Mouse (Mus musculus) embryonic facial prominence, embryonic 15.5 days (tissue): ENCODE data around the gene Mllt10. TPM values are rescaled to one million over a fixed set of nuclear protein-coding genes. Genes with fewer than 3 reads are reported as not detected.

Source experiments
- ATAC-seq: fragments of 200-750 bp; cut with Nextera tagmentation; 2 replicates; pipeline ENCODE4 v1.8.0; 2017; ENCODE audit warnings: low read depth, moderate TSS enrichment; ENCODE audit not compliant: insufficient number of reproducible peaks, low FRiP score, low TSS enrichment
- H3K27ac ChIP-seq: fragments of 300-500 bp; sonication (generic); replicated peaks from 2 replicates; pipeline ENCODE4 v1.5.1; 2015; ENCODE audit warnings: mild to moderate bottlenecking, inconsistent platforms
- H3K27me3 ChIP-seq: fragments of 300-500 bp; sonication (generic); 2 replicates; pipeline ENCODE4 v1.6.1; 2015; ENCODE audit warnings: inconsistent platforms
- H3K36me3 ChIP-seq: fragments of 300-500 bp; sonication (generic); 2 replicates; pipeline ENCODE4 v1.6.1; 2015; ENCODE audit warnings: mild to moderate bottlenecking, inconsistent platforms
- H3K4me1 ChIP-seq: fragments of 300-500 bp; sonication (generic); 2 replicates; pipeline ENCODE4 v1.6.1; 2015; ENCODE audit warnings: inconsistent platforms
- H3K4me2 ChIP-seq: fragments of 300-500 bp; sonication (generic); replicated peaks from 2 replicates; pipeline ENCODE4 v1.6.1; 2015; ENCODE audit warnings: mild to moderate bottlenecking, inconsistent platforms
- H3K4me3 ChIP-seq: fragments of 300-500 bp; sonication (generic); replicated peaks from 2 replicates; pipeline ENCODE4 v1.5.1; 2015; ENCODE audit warnings: mild to moderate bottlenecking, inconsistent platforms
- H3K9ac ChIP-seq: fragments of 300-500 bp; sonication (generic); 2 replicates; pipeline ENCODE4 v1.6.1; 2015; ENCODE audit warnings: inconsistent platforms
- H3K9me3 ChIP-seq: fragments of 300-500 bp; sonication (generic); replicated peaks from 2 replicates; pipeline ENCODE4 v1.6.1; 2016; ENCODE audit warnings: inconsistent platforms
- WGBS: fragments of 180-500 bp; shearing (Covaris S2); methylation state at CpG from one replicate; pipeline ENCODE4 v1.1.7; 2015; 5-methylcytosine and 5-hydroxymethylcytosine counted together
- polyA plus RNA-seq: library from polyadenylated mRNA; unstranded; fragments of >200 nt; fragmentation: Nextera tagmentation; extraction: Ambion mirVana; gene quantifications from 2 replicates; pipeline ENCODE4 v1.2.1, GENCODE M21; 2015

The Mllt10 gene
- polyA plus RNA-seq, 1 experiment from 2014 or later, result 70.1 TPM

GRCm38 (mm10) chr2:18176235-18176634 lies 121.2 kb downstream of the Mllt10 start:
- Histone ChIP-seq H3K27me3 (no peaks in the 10 kb centered on the region), H3K36me3 (peaks cover 24% of the 10 kb centered on the region), H3K9ac (no peak overlapping the region), H3K4me1 (no peaks in the 10 kb centered on the region), H3K4me3 (no peak overlapping the region), H3K27ac (no peak overlapping the region), H3K4me2 (no peak overlapping the region), H3K9me3 (no peaks in the 10 kb centered on the region)
- WGBS, result 85% methylated on average over 3 of the region's 3 CpGs
- no peak for ATAC-seq

- Histone ChIP-seq H3K4me2 (no peak overlapping the region), H3K9ac (no peak overlapping the region), H3K9me3 (no peaks in the 10 kb centered on the region), H3K4me3 (no peak overlapping the region), H3K4me1 (no peaks in the 10 kb centered on the region), H3K36me3 (peaks cover 27% of the 10 kb centered on the region), H3K27ac (no peak overlapping the region), H3K27me3 (no peaks in the 10 kb centered on the region)
- no peak for ATAC-seq
- 94% methylated on average over 5 of the region's 5 CpGs for WGBS
Observed at GRCm38 (mm10) chr2:18180323-18180722, 125.3 kb downstream of the Mllt10 start.

DNA sequence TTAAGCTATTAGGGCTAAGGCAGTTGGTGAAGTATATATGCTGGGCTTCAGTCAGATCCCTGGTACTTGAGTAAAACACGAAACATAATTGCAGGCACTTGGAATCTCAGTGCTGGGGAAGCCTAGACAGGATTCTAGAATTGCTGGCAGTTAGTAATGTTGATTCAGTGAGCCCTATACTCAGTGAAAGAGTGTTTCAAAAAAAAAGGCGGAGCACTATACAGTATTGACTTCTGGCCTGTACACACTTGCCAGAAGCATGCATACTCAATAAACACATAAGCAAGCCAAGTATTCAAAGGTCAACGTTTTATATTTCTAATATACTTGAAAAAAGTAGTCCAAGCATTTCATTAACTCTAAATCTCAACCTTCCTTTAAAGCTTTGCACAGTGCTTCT lies 126.6 kb downstream of the Mllt10 start:
- Histone ChIP-seq H3K36me3 (peaks cover 26% of the 10 kb centered on the region), H3K9ac (no peak overlapping the region), H3K4me3 (no peak overlapping the region), H3K27me3 (no peaks in the 10 kb centered on the region), H3K9me3 (no peaks in the 10 kb centered on the region), H3K27ac (no peak overlapping the region), H3K4me1 (no peaks in the 10 kb centered on the region), H3K4me2 (no peak overlapping the region)
- WGBS, result 84% methylated on average over 3 of the region's 3 CpGs
- no peak for ATAC-seq

GRCm38 (mm10) chr2:18183079-18183478 lies 128.0 kb downstream of the Mllt10 start:
- no peak overlapping the region for H3K27ac ChIP-seq
- no peak overlapping the region for H3K4me3 ChIP-seq
- no peak overlapping the region for H3K9ac ChIP-seq
- no peak for ATAC-seq
- peaks cover 22% of the 10 kb centered on the region for H3K36me3 ChIP-seq
- no peaks in the 10 kb centered on the region for H3K9me3 ChIP-seq
- no peaks in the 10 kb centered on the region for H3K4me1 ChIP-seq
- H3K4me2 ChIP-seq, result no peak overlapping the region
- H3K27me3 ChIP-seq, result no peaks in the 10 kb centered on the region

GRCm38 (mm10) chr2:18188367-18188766 lies 133.3 kb downstream of the Mllt10 start:
- Histone ChIP-seq H3K36me3 (peaks cover 26% of the 10 kb centered on the region), H3K27ac (no peak overlapping the region), H3K27me3 (no peaks in the 10 kb centered on the region), H3K9ac (no peak overlapping the region), H3K4me2 (no peak overlapping the region), H3K4me1 (no peaks in the 10 kb centered on the region), H3K9me3 (no peaks in the 10 kb centered on the region), H3K4me3 (no peak overlapping the region)
- ATAC-seq, result no peak
- WGBS, result 89% methylated on average over 2 of the region's 2 CpGs

GRCm38 (mm10) chr2:18195285-18195684 lies 140.2 kb downstream of the Mllt10 start:
- no peaks in the 10 kb centered on the region for H3K27me3 ChIP-seq
- no peak overlapping the region for H3K4me3 ChIP-seq
- peaks cover 4% of the 10 kb centered on the region; the same call in 1 of the 2 replicates for H3K4me1 ChIP-seq
- H3K36me3 ChIP-seq, result peaks cover 16% of the 10 kb centered on the region
- WGBS, result 83% methylated on average over 4 of the region's 4 CpGs
- no peak overlapping the region for H3K4me2 ChIP-seq
- H3K9ac ChIP-seq, result no peak overlapping the region
- no peaks in the 10 kb centered on the region for H3K9me3 ChIP-seq
- ATAC-seq, result no peak
- H3K27ac ChIP-seq, result no peak overlapping the region

GRCm38 (mm10) chr2:18195691-18196396 lies 140.8 kb downstream of the Mllt10 start:
- H3K9me3 ChIP-seq, result no peaks in the 10 kb centered on the region
- no peak overlapping the region for H3K9ac ChIP-seq
- peaks cover 4% of the 10 kb centered on the region; the same call in 1 of the 2 replicates for H3K4me1 ChIP-seq
- H3K36me3 ChIP-seq, result peaks cover 16% of the 10 kb centered on the region
- H3K4me3 ChIP-seq, result no peak overlapping the region
- H3K27ac ChIP-seq, result no peak overlapping the region
- ATAC-seq, result peak; percentile 57; the same call in 1 of the 2 replicates
- WGBS, result 58% methylated on average over 3 of the region's 3 CpGs
- H3K4me2 ChIP-seq, result no peak overlapping the region
- H3K27me3 ChIP-seq, result no peaks in the 10 kb centered on the region

- H3K27ac ChIP-seq, result no peak overlapping the region
- H3K4me3 ChIP-seq, result no peak overlapping the region
- WGBS, result 79% methylated on average over 1 of the region's 1 CpGs
- no peak overlapping the region for H3K9ac ChIP-seq
- ATAC-seq, result no peak
- H3K27me3 ChIP-seq, result no peaks in the 10 kb centered on the region
- H3K4me1 ChIP-seq, result no peaks in the 10 kb centered on the region
- H3K9me3 ChIP-seq, result no peaks in the 10 kb centered on the region
- no peak overlapping the region for H3K4me2 ChIP-seq
- peaks cover 51% of the 10 kb centered on the region for H3K36me3 ChIP-seq
Observed at GRCm38 (mm10) chr2:18201820-18202462, 146.9 kb downstream of the Mllt10 start.

GRCm38 (mm10) chr2:18202923-18203322 lies 147.9 kb downstream of the Mllt10 start:
- H3K36me3 ChIP-seq, result peaks cover 56% of the 10 kb centered on the region
- no peaks in the 10 kb centered on the region for H3K27me3 ChIP-seq
- H3K27ac ChIP-seq, result no peak overlapping the region
- H3K9me3 ChIP-seq, result no peaks in the 10 kb centered on the region
- no peak overlapping the region for H3K9ac ChIP-seq
- no peak overlapping the region for H3K4me2 ChIP-seq
- WGBS, result 95% methylated on average over 4 of the region's 4 CpGs
- ATAC-seq, result no peak
- no peak overlapping the region for H3K4me3 ChIP-seq
- no peaks in the 10 kb centered on the region for H3K4me1 ChIP-seq

DNA sequence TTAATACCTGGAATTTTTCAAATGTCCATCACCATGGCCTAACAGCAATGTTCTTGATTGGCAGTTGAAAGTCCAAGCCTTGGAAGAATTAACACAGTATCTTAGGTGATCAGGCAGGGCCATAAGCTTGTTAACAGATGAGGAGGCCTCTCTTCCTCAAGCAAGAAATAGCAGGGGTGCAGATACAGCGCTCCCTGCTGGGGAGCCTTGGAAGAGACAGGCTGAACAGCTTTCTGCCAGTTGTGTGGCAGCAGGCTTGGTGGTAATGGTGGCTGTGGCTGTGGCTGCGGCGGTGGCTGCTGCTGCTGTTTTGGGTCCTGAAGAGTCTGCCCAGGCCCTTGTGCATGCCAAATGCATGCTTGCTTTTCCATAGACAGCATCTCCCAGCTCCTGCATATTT lies 150.1 kb downstream of the Mllt10 start:
- H3K4me2 ChIP-seq, result no peak overlapping the region
- peaks cover 61% of the 10 kb centered on the region for H3K36me3 ChIP-seq
- no peak overlapping the region for H3K4me3 ChIP-seq
- no peak overlapping the region for H3K9ac ChIP-seq
- WGBS, result 66% methylated on average over 3 of the region's 3 CpGs
- H3K27me3 ChIP-seq, result no peaks in the 10 kb centered on the region
- no peaks in the 10 kb centered on the region for H3K9me3 ChIP-seq
- ATAC-seq, result no peak
- H3K27ac ChIP-seq, result no peak overlapping the region
- no peaks in the 10 kb centered on the region for H3K4me1 ChIP-seq

- WGBS, result 76% methylated on average over 10 of the region's 10 CpGs
- no peak overlapping the region for H3K27ac ChIP-seq
Observed at GRCm38 (mm10) chr2:18206811-18207210, 151.8 kb downstream of the Mllt10 start.

DNA sequence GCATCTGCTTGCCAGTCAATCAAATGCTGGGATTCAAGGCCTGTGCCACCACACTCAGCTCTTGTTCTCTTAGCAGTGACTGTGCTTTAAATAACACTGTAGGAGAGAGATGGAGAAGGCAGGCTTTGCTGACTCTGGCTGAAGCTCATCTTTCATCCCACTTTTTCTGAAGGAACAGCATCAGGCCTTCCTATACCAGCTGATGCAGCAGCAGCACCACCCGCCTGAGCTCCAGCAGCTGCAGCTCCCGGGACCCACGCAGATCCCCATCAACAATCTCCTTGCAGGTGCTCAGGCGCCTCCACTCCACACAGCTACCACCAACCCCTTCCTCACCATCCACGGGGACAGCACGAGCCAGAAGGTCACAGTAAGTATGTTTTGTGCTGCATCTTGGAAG lies 153.5 kb downstream of the Mllt10 start:
- no peak overlapping the region for H3K9ac ChIP-seq
- no peak overlapping the region for H3K27ac ChIP-seq
- ATAC-seq, result no peak
- H3K4me1 ChIP-seq, result no peaks in the 10 kb centered on the region
- H3K4me2 ChIP-seq, result no peak overlapping the region
- no peaks in the 10 kb centered on the region for H3K27me3 ChIP-seq
- no peak overlapping the region for H3K4me3 ChIP-seq
- peaks cover 70% of the 10 kb centered on the region for H3K36me3 ChIP-seq
- WGBS, result 83% methylated on average over 6 of the region's 6 CpGs
- H3K9me3 ChIP-seq, result no peaks in the 10 kb centered on the region

More at GRCm38 (mm10) chr2:18206811-18207210, 151.8 kb downstream of the Mllt10 start:
- Histone ChIP-seq H3K36me3 (peaks cover 70% of the 10 kb centered on the region), H3K4me2 (no peak overlapping the region), H3K4me1 (no peaks in the 10 kb centered on the region), H3K4me3 (no peak overlapping the region), H3K27me3 (no peaks in the 10 kb centered on the region), H3K9ac (no peak overlapping the region), H3K9me3 (no peaks in the 10 kb centered on the region)
- ATAC-seq, result no peak
